Mouse (Mus musculus) erythroblast, embryonic 14.5 days (primary cell): Measurements from ENCODE around the gene Cab39l.

Experiments used
- GATA1 ChIP-seq: IDR thresholded peaks from 2 replicates; pipeline ENCODE4 v1.6.1; 2012; ENCODE audit warnings: low read length, inconsistent platforms, mixed read lengths
- TAL1 ChIP-seq: IDR thresholded peaks from 3 replicates; pipeline ENCODE4 v1.6.1; 2012; ENCODE audit warnings: low read length, inconsistent platforms, mixed read lengths

DNA sequence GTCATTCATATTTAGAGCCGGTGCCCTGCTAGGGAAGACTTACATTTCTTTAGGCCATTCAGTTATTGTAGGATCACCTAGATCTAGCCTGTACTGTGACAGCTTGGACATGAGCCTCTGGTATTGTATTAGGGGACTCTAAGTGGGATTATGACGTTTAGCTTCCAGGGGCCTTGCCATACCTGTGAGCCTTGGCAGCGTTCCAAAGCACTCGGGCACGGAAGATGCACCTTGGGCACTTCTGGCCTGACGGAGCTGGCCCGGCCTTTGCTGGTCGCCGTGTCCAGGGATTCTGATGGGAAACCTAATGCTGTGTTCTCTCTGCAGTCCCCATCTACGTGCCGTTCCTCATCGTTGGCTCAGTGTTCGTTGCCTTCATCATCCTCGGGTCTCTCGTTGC is 188.5 kb downstream of the Cab39l start:
- TF ChIP-seq TAL1 (no peak), GATA1 (no peak)
